Mouse (Mus musculus) liver, postnatal 0 days (tissue): ENCODE results near the gene Cux2. TPM values are rescaled to one million over a fixed set of nuclear protein-coding genes. Genes with fewer than 3 reads are reported as not detected.

Source experiments
- ATAC-seq: fragments of 200-750 bp; cut with Nextera tagmentation; 2 replicates; pipeline ENCODE4 v1.8.0; 2017; ENCODE audit warnings: mild to moderate bottlenecking, moderate library complexity
- DNase-seq: peaks from one replicate; pipeline ENCODE4 v3.0.0-alpha.2; 2016
- H3K27ac ChIP-seq: fragments of 300-500 bp; sonication (generic); 2 replicates; pipeline ENCODE4 v1.5.1; 2014; ENCODE audit warnings: antibody characterized with exemption, moderate library complexity, mild to moderate bottlenecking, low read depth
- H3K27me3 ChIP-seq: fragments of 300-500 bp; sonication (generic); 2 replicates; pipeline ENCODE4 v1.6.1; 2014; ENCODE audit warnings: low read length, control low read depth, mixed read lengths; ENCODE audit not compliant: insufficient read depth
- H3K36me3 ChIP-seq: fragments of 300-500 bp; sonication (generic); replicated peaks from 2 replicates; pipeline ENCODE4 v1.6.1; 2014; ENCODE audit warnings: mild to moderate bottlenecking, control low read depth, low read length, moderate library complexity, mixed read lengths; ENCODE audit not compliant: insufficient read depth
- H3K4me1 ChIP-seq: fragments of 300-500 bp; sonication (generic); 2 replicates; pipeline ENCODE4 v1.6.1; 2014; ENCODE audit warnings: antibody characterized with exemption, mild to moderate bottlenecking, control low read depth; ENCODE audit not compliant: insufficient read depth
- H3K4me2 ChIP-seq: fragments of 300-500 bp; sonication (generic); 2 replicates; pipeline ENCODE4 v1.6.1; 2014; ENCODE audit warnings: low read depth, mild to moderate bottlenecking, low read length, moderate library complexity, mixed read lengths
- H3K4me3 ChIP-seq: fragments of 300-500 bp; sonication (generic); 2 replicates; pipeline ENCODE4 v1.5.1; 2014; ENCODE audit warnings: low read depth, low read length
- H3K9ac ChIP-seq: fragments of 300-500 bp; sonication (generic); replicated peaks from 2 replicates; pipeline ENCODE4 v1.6.1; 2014; ENCODE audit warnings: mild to moderate bottlenecking, moderate library complexity
- H3K9me3 ChIP-seq: fragments of 300-500 bp; sonication (generic); 2 replicates; pipeline ENCODE4 v1.6.1; 2016; ENCODE audit warnings: mild to moderate bottlenecking, control low read depth, low read length, mixed read lengths
- CTCF ChIP-seq: sonication (generic); IDR thresholded peaks from 2 replicates; pipeline ENCODE4 v1.5.1; 2016; ENCODE audit warnings: antibody characterized with exemption, low read depth
- EP300 ChIP-seq: IDR thresholded peaks from 2 replicates; pipeline ENCODE4 v1.6.1; 2016; ENCODE audit warnings: antibody characterized with exemption, low read depth, mild to moderate bottlenecking
- WGBS: fragments of 180-500 bp; shearing (Covaris S2); extraction: QIAGEN DNeasy Blood & Tissue Kit; methylation state at CpG from one replicate; pipeline ENCODE4 v1.1.7; 2014; ENCODE audit not compliant: insufficient replicate concordance; 5-methylcytosine and 5-hydroxymethylcytosine counted together
- polyA plus RNA-seq: library from polyadenylated mRNA; unstranded; fragments of >200 nt; fragmentation: Nextera tagmentation; extraction: Ambion mirVana; gene quantifications from 2 replicates; pipeline ENCODE4 v1.2.1, GENCODE M21; 2015

The Cux2 gene
- polyA plus RNA-seq, 1 experiment from 2014 or later, result 3.5 TPM

- H3K27ac ChIP-seq, result no peak overlapping the region
- WGBS, result 2% methylated on average over 5 of the region's 5 CpGs
- no peak overlapping the region for H3K9ac ChIP-seq
- no peak overlapping the region for H3K4me2 ChIP-seq
- DNase-seq, result peak; percentile 87
- peaks cover 3% of the 10 kb centered on the region; the same call in 1 of the 2 replicates for H3K9me3 ChIP-seq
- peak; percentile 71; the same call in 1 of the 2 replicates for ATAC-seq
- H3K27me3 ChIP-seq, result no peaks in the 10 kb centered on the region
- H3K36me3 ChIP-seq, result no peaks in the 10 kb centered on the region
- TF ChIP-seq EP300, result no peak
- peak; percentile 96 for TF ChIP-seq CTCF
- no peak overlapping the region for H3K4me3 ChIP-seq
- H3K4me1 ChIP-seq, result no peaks in the 10 kb centered on the region; the same call in 1 of the 2 replicates
These were observed 39.0 kb upstream of the Cux2 start for GRCm38 (mm10) chr5:122088917-122089316.

GRCm38 (mm10) chr5:122086121-122086520 lies 36.2 kb upstream of the Cux2 start:
- 64% methylated on average over 3 of the region's 3 CpGs for WGBS
- H3K4me2 ChIP-seq, result no peak overlapping the region
- ATAC-seq, result no peak
- H3K36me3 ChIP-seq, result no peaks in the 10 kb centered on the region
- H3K9me3 ChIP-seq, result no peaks in the 10 kb centered on the region
- no peak for TF ChIP-seq CTCF
- TF ChIP-seq EP300, result no peak
- H3K9ac ChIP-seq, result no peak overlapping the region
- no peaks in the 10 kb centered on the region; the same call in 1 of the 2 replicates for H3K4me1 ChIP-seq
- no peak for DNase-seq
- H3K4me3 ChIP-seq, result no peak overlapping the region
- no peak overlapping the region for H3K27ac ChIP-seq
- no peaks in the 10 kb centered on the region for H3K27me3 ChIP-seq

- Histone ChIP-seq H3K9me3 (no peaks in the 10 kb centered on the region), H3K4me1 (no peaks in the 10 kb centered on the region; the same call in 1 of the 2 replicates), H3K36me3 (no peaks in the 10 kb centered on the region), H3K4me3 (no peak overlapping the region), H3K27ac (no peak overlapping the region), H3K27me3 (no peaks in the 10 kb centered on the region), H3K9ac (no peak overlapping the region), H3K4me2 (no peak overlapping the region)
- DNase-seq, result no peak
- WGBS, result 73% methylated on average over 7 of the region's 7 CpGs
- ATAC-seq, result no peak
- TF ChIP-seq EP300 (no peak), CTCF (no peak)
These were observed 35.4 kb upstream of the Cux2 start for GRCm38 (mm10) chr5:122085291-122085690.

GRCm38 (mm10) chr5:122084470-122084869 lies 34.6 kb upstream of the Cux2 start:
- no peak for ATAC-seq
- no peak overlapping the region for H3K4me3 ChIP-seq

GRCm38 (mm10) chr5:122083282-122083681 lies 33.4 kb upstream of the Cux2 start:
- Histone ChIP-seq H3K27me3 (no peaks in the 10 kb centered on the region), H3K4me2 (no peak overlapping the region), H3K27ac (no peak overlapping the region), H3K9ac (no peak overlapping the region), H3K9me3 (no peaks in the 10 kb centered on the region), H3K4me3 (no peak overlapping the region), H3K36me3 (no peaks in the 10 kb centered on the region), H3K4me1 (no peaks in the 10 kb centered on the region; the same call in 1 of the 2 replicates)
- ATAC-seq, result no peak
- 67% methylated on average over 2 of the region's 2 CpGs for WGBS
- no peak for DNase-seq
- no peak for TF ChIP-seq EP300
- no peak for TF ChIP-seq CTCF

More at GRCm38 (mm10) chr5:122084470-122084869, 34.6 kb upstream of the Cux2 start:
- Histone ChIP-seq H3K36me3 (no peaks in the 10 kb centered on the region), H3K4me2 (no peak overlapping the region), H3K9ac (no peak overlapping the region), H3K9me3 (no peaks in the 10 kb centered on the region), H3K4me1 (no peaks in the 10 kb centered on the region; the same call in 1 of the 2 replicates), H3K27ac (no peak overlapping the region), H3K27me3 (no peaks in the 10 kb centered on the region)
- WGBS, result 51% methylated on average over 3 of the region's 3 CpGs
- TF ChIP-seq EP300 (no peak), CTCF (no peak)
- DNase-seq, result no peak

- no peaks in the 10 kb centered on the region for H3K36me3 ChIP-seq
- WGBS, result 78% methylated on average over 13 of the region's 13 CpGs
- H3K9ac ChIP-seq, result no peak overlapping the region
- no peak for ATAC-seq
- no peak overlapping the region for H3K4me2 ChIP-seq
- no peaks in the 10 kb centered on the region; the same call in 1 of the 2 replicates for H3K4me1 ChIP-seq
- H3K27ac ChIP-seq, result no peak overlapping the region
- DNase-seq, result no peak
- H3K4me3 ChIP-seq, result no peak overlapping the region
- no peaks in the 10 kb centered on the region for H3K9me3 ChIP-seq
- H3K27me3 ChIP-seq, result no peaks in the 10 kb centered on the region
- TF ChIP-seq EP300 (no peak), CTCF (no peak)
These were observed 31.6 kb upstream of the Cux2 start for GRCm38 (mm10) chr5:122081471-122081870.
